Mouse (Mus musculus): Measurements from ENCODE around the gene Clec16a.

DNA sequence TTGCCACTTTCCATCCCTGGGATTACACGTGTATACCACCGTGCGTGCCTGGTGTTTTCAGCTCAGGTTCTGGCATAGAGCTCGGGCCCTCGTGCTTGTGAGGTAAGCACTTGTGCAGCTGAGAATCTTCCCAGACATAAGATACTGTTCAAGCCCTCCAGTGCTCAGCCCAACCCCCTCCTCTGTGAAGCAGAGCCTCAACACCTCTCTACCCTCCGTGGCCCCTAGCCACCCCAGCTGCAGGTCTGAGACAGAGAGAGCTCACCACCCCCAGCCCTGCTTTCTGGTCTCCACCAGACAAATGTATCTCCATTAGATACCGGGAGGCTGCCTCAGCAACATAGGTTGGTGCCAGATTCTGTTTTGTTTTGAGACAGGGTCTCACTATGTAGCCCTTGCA lies 204.1 kb downstream of the Clec16a start:
- TF ChIP-seq CTCF (conservative IDR thresholded peaks at IDR 0.05 in 1 of 2, IDR thresholded peaks at IDR 0.05 in 1 of 2; ENCODE audit: low read depth in 2 of 2, low read length in 2 of 2): no peak
- TF ChIP-seq POLR2A (IDR thresholded peaks at IDR 0.05; ENCODE audit: low read depth, low read length): no peak
- no peak for TF ChIP-seq E2F4 (IDR thresholded peaks at IDR 0.05; ENCODE audit: insufficient replicate concordance, low read depth, low read length)
- TF ChIP-seq CHD2 (IDR thresholded peaks at IDR 0.05; ENCODE audit: low read length): no peak
- TF ChIP-seq MAFK (IDR thresholded peaks at IDR 0.05; ENCODE audit: insufficient replicate concordance, low read length): no peak
- no peak for TF ChIP-seq USF1 (IDR thresholded peaks at IDR 0.05; ENCODE audit: low read depth, low read length)
- no peak for TF ChIP-seq HCFC1 (IDR thresholded peaks at IDR 0.05; ENCODE audit: low read depth, low read length)
- TF ChIP-seq TCF12 (IDR thresholded peaks at IDR 0.05; ENCODE audit: low read depth, low read length): no peak
- TF ChIP-seq TBP (conservative IDR thresholded peaks at IDR 0.05; ENCODE audit: low read depth, low read length): no peak
- no peak for TF ChIP-seq KAT2A (IDR thresholded peaks at IDR 0.05; ENCODE audit: insufficient replicate concordance, low read length)
- no peak for TF ChIP-seq RAD21 (IDR thresholded peaks at IDR 0.05; ENCODE audit: low read depth, low read length)
- no peak for TF ChIP-seq ZC3H11A (IDR thresholded peaks at IDR 0.05; ENCODE audit: low read depth, low read length)
